Mouse (Mus musculus) kidney, adult 18-20 months (tissue): ENCODE data around the gene Tubb2b.

ENCODE experiments used
- DNase-seq: peaks from one replicate; pipeline ENCODE4 v3.0.0; 2021

Gene Tubb2b

GRCm38 (mm10) chr13:34130226-34130731 is at the start of gene Tubb2b:
Tubb2b (minus strand) TSS chr13:34130466.
- peak; percentile 44 for DNase-seq

- DNase-seq: no peak
Observed at GRCm38 (mm10) chr13:34174025-34174424, 43.8 kb upstream of the Tubb2b start.

GRCm38 (mm10) chr13:34163304-34163975 is 33.2 kb upstream of the Tubb2b start:
- DNase-seq: no peak

- DNase-seq: peak; percentile 97
Observed at GRCm38 (mm10) chr13:34162491-34163303, 32.4 kb upstream of the Tubb2b start, which contains the start of gene Psmg4. Psmg4 (plus strand) TSS chr13:34162964.

- no peak for DNase-seq
Observed at GRCm38 (mm10) chr13:34159926-34160325, 29.7 kb upstream of the Tubb2b start.

GRCm38 (mm10) chr13:34157596-34158157 is 27.4 kb upstream of the Tubb2b start:
- no peak for DNase-seq

GRCm38 (mm10) chr13:34156840-34157185 is 26.5 kb upstream of the Tubb2b start:
- DNase-seq: no peak

GRCm38 (mm10) chr13:34156133-34156839 is 26.0 kb upstream of the Tubb2b start:
- no peak for DNase-seq

- peak; percentile 77 for DNase-seq
Observed at GRCm38 (mm10) chr13:34154931-34155272, 24.6 kb upstream of the Tubb2b start.

GRCm38 (mm10) chr13:34154217-34154930 is 24.1 kb upstream of the Tubb2b start:
- peak; percentile 85 for DNase-seq

GRCm38 (mm10) chr13:34153254-34154011 is 23.2 kb upstream of the Tubb2b start:
- no peak for DNase-seq

GRCm38 (mm10) chr13:34152695-34153094 is 22.4 kb upstream of the Tubb2b start:
- peak; percentile 38 for DNase-seq

GRCm38 (mm10) chr13:34151425-34151824 is 21.2 kb upstream of the Tubb2b start:
- DNase-seq: no peak

- DNase-seq: no peak
Observed at GRCm38 (mm10) chr13:34150271-34151027, 20.2 kb upstream of the Tubb2b start.

GRCm38 (mm10) chr13:34149463-34150176 is 19.4 kb upstream of the Tubb2b start:
- no peak for DNase-seq

- peak; percentile 54 for DNase-seq
Observed at GRCm38 (mm10) chr13:34148767-34149392, 18.6 kb upstream of the Tubb2b start.

- no peak for DNase-seq
Observed at GRCm38 (mm10) chr13:34148181-34148580, 17.9 kb upstream of the Tubb2b start.

- DNase-seq: no peak
Observed at GRCm38 (mm10) chr13:34146916-34147315, 16.6 kb upstream of the Tubb2b start.

GRCm38 (mm10) chr13:34143389-34143788 is 13.1 kb upstream of the Tubb2b start:
- no peak for DNase-seq

GRCm38 (mm10) chr13:34136605-34137004 is 6.3 kb upstream of the Tubb2b start:
- no peak for DNase-seq
